Mouse (Mus musculus) brown adipose tissue, adult 24 weeks (tissue): ENCODE data around the gene Trpc7. TPM values are rescaled to one million over a fixed set of nuclear protein-coding genes. Genes with fewer than 3 reads are reported as not detected.

Source experiments
- H3K27ac ChIP-seq: fragments of 200-500 bp; replicated peaks from 2 replicates; pipeline ENCODE4 v1.5.1; 2012; ENCODE audit warnings: low read depth, mild to moderate bottlenecking, low read length
- H3K4me1 ChIP-seq: fragments of 200-500 bp; 2 replicates; pipeline ENCODE4 v1.6.1; 2012; ENCODE audit warnings: low read length, mixed read lengths; ENCODE audit not compliant: control insufficient read depth, insufficient read depth, insufficient read length
- H3K4me3 ChIP-seq: fragments of 200-500 bp; 2 replicates; pipeline ENCODE4 v1.5.1; 2012; ENCODE audit warnings: low read depth, mild to moderate bottlenecking, low read length, moderate library complexity; ENCODE audit not compliant: insufficient read depth
- polyA plus RNA-seq: library from polyadenylated mRNA; stranded (reverse); fragments of >200 nt; gene quantifications from 2 replicates; pipeline ENCODE4 v1.2.4, GENCODE M21; 2012; ENCODE audit not compliant: missing spikeins, insufficient read depth, insufficient read length

Gene Trpc7
- not detected in 2 replicates for polyA plus RNA-seq

DNA sequence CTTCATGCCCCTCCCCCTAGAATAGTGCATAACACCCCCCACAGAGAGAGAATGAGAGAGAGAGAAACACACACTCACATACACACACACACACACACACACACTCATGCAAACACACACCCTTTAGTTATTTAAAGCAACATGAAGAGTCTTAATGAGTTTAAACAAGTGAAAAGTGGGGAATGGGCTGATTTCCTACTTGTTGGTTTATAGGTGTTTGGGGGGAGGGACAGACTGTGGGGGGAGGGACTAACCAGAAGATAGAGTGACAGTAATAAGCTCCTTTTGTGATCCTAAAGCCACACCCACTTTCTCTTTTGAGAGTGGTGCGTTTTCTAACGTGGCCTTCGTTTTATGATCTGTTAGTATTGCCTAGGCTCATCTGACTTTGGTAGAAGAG, at the start of gene Trpc7:
Gene Trpc7 (minus strand): TSS at position 101 of the 400 bp plus-strand sequence.
- H3K4me1 ChIP-seq, result no peaks in the 10 kb centered on the region

DNA sequence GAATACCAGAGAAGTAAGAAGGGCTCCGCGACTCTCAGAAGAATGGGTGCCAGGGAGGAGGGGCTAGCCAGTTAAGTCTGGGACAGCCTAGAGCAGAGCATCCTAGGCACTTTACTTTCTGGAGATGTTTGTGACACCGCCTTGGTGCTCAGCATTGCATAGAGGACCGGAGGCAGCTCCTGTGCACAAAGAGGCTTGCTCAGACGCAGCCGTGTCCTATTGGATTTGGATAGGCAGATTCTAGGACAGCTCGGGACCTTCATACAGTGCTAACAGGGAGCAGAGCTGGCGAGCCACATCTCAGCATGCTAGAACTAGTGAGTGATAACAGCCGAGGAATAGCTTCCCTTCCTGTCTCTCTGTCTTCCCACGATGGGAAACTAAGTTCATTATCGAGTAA, 43.5 kb upstream of the Trpc7 start:
- Histone ChIP-seq H3K4me3 (no peak overlapping the region), H3K27ac (no peak overlapping the region), H3K4me1 (no peaks in the 10 kb centered on the region)

More for the DNA sequence above, at the start of gene Trpc7:
- H3K4me3 ChIP-seq, result no peak within 1 kb of the TSS
- no peak within 1 kb of the TSS for H3K27ac ChIP-seq

DNA sequence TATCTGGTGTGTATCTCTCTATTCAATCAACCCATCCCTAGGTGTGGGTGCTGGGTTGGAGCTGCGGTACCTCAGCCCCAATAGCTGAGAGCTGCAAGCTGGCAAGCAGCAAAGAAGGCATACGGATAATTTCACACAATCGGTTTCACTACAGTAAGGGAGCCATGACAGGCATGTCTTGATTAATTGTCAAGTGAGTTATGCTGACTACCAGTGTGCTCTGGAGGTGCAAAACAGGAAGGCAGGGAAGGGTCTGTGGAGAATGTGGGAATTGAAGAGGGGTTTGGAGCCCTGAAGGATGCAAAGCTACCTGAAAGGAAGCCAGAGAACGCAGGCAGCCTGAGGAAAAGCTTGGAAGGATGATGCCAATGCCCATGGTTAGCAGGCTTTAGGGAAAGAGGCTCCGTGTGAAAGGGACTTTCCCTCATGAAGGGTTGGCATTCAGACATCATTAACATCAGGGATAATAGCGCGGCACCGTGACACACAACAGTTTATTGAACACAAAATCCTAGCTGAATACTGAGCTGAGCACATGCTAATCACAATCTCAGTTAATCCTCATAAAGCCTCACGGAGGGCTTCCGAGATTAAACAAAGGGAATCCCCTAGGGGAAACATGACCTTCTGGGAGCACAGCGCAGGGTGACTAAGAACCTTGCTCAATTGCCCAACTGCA, 38.2 kb upstream of the Trpc7 start:
- Histone ChIP-seq H3K4me3 (no peak overlapping the region), H3K4me1 (no peaks in the 10 kb centered on the region), H3K27ac (no peak overlapping the region)

DNA sequence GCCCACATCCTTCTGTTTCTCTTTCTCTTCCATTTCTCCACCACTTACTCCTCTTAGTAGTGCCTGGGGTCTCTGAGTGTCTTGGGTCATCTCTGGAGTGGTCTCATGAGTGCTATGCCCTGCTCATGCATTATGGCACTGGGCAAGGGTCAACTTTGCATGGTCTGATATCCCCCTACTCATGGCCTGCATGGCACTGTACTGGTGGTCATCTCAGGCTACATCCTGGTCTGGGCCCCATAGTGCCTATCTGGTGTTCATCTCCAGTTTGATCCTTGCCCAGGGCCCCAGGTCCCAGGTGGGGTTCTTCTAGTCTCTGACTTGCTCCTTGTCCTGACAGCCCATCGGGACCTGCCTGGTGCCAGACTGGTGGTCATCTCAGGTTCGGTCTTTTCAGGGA, 34.6 kb upstream of the Trpc7 start:
- Histone ChIP-seq H3K4me3 (no peak overlapping the region), H3K27ac (no peak overlapping the region), H3K4me1 (no peaks in the 10 kb centered on the region)

DNA sequence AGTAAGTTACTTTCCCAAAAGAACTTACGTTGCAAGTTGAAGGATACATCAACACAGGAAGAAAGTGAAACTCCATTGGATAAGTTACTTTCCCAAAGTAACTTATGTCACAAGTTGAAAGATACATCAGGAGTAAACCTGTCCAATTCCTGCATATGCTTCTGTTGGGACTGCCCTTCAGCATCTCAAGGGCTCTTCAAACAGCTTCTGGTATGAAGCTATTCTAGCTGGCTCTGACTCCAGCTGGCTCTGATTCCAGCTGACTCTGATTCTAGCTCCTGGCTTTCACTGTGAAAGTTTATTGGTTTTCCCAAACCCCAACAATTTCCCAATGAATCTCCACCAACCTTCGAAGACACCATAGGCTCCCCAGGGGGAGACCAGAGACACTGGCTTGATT, 27.2 kb upstream of the Trpc7 start:
- no peak overlapping the region for H3K4me3 ChIP-seq
- H3K4me1 ChIP-seq, result no peaks in the 10 kb centered on the region
- no peak overlapping the region for H3K27ac ChIP-seq

DNA sequence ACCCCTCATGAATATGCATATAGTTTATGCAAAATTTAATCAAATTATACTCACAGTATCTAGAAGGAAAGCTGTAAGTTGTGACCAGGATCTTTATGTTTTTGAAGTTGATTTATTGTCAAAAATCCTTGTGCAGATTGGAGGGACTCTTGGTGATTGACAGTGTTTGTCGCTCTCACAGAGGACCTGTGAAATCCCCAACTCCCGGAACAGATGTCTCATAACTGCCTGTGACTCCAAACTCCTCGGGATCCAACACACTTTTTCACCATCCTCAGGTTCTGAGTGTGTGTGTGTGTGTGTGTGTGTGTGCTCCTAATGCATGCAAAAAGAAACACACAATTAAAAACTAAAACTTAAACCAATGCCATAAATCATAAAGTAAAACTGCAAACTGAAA, 25.5 kb upstream of the Trpc7 start:
- Histone ChIP-seq H3K4me3 (no peak overlapping the region), H3K27ac (no peak overlapping the region), H3K4me1 (no peaks in the 10 kb centered on the region)

DNA sequence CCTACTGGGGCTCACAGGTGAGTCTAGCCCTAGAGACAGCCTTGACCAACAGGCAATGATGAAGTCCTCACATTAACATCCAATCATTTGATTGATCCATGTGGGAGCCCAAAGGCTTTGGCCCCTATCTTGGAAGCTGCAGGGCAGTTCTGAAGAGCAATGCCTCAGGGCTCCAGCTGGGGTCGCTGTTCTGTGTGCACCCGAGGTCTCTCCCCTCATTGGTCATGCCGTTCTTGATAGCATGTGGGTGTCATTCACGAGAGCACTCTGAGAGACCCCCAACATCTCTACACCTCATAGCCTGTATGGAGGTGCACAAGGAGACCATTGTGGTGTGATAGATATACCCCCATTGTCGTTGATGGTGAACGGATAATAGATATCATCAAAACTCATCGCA, 18.9 kb upstream of the Trpc7 start:
- no peak overlapping the region for H3K27ac ChIP-seq

DNA sequence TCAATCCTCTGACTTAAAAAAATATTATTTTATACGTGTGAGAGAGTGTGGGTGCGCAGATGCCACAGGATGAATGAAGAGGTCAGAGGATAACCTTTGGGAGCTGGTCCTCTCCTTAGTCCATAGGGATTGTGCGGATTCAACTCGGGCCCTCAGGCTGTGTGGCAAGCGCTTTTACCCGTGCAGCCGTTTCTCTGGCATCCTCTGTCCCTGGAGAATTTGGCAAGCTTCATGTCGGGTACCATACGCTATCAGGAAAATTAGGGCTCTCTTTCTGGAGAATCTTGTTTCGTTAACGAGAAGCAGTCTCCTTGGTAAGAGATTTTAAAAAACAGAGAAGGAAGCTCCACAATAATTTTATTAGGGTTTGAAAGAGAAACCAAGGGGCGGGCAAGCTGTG, 15.3 kb upstream of the Trpc7 start:
- H3K4me1 ChIP-seq, result no peaks in the 10 kb centered on the region
- H3K4me3 ChIP-seq, result no peak overlapping the region
- H3K27ac ChIP-seq, result no peak overlapping the region

More for the DNA sequence above, 18.9 kb upstream of the Trpc7 start:
- no peaks in the 10 kb centered on the region for H3K4me1 ChIP-seq
- H3K4me3 ChIP-seq, result no peak overlapping the region

DNA sequence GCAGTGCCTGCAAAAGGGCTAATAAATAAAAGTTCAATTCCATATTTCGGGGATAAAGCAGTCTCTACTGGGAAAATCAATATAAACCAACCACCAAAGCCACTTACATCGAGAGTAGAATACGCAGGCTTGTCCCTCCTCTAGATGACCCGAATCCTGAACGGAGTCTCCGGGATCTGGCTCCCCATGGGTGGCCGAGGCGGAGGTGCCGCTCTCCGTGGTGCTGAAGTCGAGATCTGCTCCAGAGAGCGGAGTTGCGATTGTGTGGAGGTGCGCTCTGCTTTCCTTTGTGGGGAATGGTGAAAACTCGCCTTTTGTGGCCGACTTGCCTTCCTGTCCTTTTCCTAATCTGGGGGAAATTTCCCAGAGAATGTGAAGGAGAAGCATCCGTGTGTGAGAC, 407 bp downstream of the Trpc7 start:
- no peaks in the 10 kb centered on the region for H3K4me1 ChIP-seq
- H3K27ac ChIP-seq, result no peak overlapping the region

DNA sequence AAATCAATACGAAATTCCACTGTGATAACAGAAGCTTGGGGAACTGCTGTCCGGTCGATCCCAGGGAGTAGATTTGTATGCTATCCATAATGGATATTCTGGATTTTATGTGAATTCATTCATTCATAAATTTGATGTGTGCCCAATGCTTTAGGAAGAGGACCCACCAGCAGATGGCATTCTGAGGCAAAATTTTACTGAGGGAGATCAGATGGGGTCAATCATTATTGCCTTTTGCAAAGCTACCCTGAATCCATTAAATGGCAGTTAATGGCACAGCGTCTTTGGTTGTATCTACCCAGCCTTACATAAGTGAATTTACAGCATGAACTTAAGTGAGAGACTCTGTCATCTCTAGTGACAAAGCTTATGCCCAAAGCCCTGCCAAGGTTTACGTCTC, 1.2 kb downstream of the Trpc7 start:
- no peaks in the 10 kb centered on the region for H3K4me1 ChIP-seq
- H3K27ac ChIP-seq, result no peak overlapping the region
- H3K4me3 ChIP-seq, result no peak overlapping the region

More for the DNA sequence above, 407 bp downstream of the Trpc7 start:
- no peak overlapping the region for H3K4me3 ChIP-seq

DNA sequence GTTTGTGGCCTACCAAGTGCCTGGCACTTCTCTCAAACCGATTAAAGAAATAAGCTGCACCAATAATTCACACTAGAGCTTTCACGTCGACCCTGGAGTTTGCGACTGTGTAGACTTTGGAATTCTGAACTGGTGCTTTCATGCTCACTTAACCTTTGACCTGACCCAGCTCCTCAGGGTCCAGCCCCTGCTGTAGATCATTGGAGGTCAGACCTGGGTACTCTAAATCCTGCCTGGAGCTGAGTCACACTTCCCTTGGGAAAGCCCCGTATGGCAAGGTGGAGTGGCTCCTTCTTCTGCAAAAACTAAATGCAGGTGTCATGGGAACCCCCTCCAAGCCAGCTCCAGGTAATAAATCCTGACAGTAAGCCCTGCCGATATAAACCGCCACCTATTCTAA, 5.9 kb downstream of the Trpc7 start:
- H3K27ac ChIP-seq, result no peak overlapping the region

DNA sequence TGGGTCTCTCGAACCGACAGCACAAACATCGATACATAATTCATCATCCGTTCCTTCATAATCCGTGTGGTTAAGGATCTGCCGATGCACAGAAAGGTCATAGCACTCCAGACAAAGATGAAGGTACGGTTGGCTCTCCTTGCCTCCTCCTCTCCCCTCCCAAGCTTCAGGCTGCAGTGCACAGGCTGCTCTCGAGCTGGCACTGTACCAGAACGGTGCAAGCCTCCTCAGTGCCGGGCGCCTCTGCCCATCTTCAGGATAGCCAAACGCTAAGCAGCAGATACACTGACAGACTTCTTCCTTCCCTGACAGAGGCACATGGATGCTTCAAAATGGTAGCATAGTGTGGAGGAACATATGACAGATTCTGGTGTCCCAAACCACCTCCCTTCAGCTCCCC, 12.9 kb downstream of the Trpc7 start:
- no peaks in the 10 kb centered on the region for H3K4me1 ChIP-seq
- no peak overlapping the region for H3K27ac ChIP-seq
- H3K4me3 ChIP-seq, result no peak overlapping the region

More for the DNA sequence above, 5.9 kb downstream of the Trpc7 start:
- Histone ChIP-seq H3K4me3 (no peak overlapping the region), H3K4me1 (no peaks in the 10 kb centered on the region)

DNA sequence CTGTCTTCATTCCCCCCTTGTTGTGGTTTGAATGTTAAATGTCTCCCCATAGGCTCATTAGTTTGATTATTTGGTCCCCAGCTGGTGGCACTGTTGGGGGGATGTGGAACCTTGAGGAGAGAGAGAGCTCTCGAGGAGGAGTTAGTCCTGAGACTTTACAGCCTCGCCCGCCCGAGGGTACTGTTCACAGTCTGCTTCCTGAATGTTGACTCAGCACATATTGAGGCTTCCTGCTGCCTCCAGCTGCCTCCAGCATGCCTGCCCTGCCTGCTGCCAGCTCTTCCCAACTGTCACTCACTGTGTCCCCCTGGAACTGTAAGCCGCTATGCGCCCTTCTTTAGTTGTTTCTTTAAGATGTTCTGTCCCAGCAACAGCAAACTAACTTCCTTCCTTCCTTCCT, 31.2 kb downstream of the Trpc7 start:
- no peaks in the 10 kb centered on the region for H3K4me1 ChIP-seq
- no peak overlapping the region for H3K27ac ChIP-seq

DNA sequence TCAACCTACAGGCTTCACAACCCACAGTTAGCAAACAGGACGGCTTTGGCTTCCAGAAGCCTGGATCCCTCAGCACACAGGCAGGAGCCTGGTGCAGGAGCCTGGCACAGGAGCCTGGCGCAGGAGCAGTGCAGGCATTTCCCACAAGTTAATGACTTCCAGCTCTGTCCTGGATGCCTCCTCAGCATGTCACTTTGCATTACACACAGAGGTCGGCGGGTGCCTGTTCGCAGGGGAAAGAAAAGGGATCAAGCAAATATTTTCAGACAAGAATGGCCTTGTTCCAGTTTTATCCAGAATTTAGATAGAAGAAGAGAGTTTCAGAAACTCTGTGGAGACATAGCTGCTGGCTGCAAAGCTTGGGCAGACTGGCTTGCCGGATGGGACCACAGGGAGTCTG, 33.8 kb downstream of the Trpc7 start:
- Histone ChIP-seq H3K4me1 (no peaks in the 10 kb centered on the region), H3K27ac (no peak overlapping the region), H3K4me3 (no peak overlapping the region)

More for the DNA sequence above, 31.2 kb downstream of the Trpc7 start:
- H3K4me3 ChIP-seq, result no peak overlapping the region

DNA sequence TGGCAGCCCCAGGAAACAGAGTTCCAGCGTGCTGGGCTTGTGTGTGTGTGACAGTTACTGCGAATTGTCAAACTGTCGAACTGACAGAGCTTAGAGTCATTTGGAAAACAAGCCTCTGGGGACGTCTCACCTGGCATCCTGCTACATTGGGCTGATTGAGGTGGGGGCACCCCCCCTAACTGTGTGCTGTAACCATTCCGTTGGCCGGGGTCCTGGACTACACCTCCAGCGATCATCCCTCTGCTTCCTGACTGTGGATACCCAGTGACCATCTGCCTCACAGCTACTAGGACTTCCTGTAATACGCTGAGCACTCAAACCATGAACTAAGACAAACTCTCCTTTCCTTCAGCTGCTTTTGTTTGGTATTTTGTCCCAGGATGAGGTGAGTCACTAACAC, 41.3 kb downstream of the Trpc7 start:
- Histone ChIP-seq H3K27ac (no peak overlapping the region), H3K4me1 (no peaks in the 10 kb centered on the region), H3K4me3 (no peak overlapping the region)

DNA sequence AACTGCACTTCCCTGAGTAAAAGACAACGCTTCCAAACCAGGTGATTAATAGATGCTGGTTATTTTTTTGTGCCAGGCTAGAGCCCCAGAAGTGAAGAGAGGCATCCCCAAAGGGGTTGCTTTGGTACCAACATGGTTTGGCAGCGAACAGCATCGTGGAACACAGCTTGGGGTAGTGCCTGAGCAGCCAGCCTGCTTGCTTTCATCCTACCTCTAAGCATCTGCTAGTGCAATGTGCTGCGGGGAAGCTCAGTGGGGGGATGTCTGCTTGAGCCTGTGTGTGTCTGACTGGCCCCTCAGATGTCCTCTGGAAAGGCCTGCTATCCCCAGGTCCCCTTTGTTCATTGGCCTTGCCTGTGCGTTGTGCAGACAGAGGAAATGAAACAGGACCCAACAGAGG, 42.4 kb downstream of the Trpc7 start:
- H3K4me1 ChIP-seq, result no peaks in the 10 kb centered on the region
- no peak overlapping the region for H3K4me3 ChIP-seq
- no peak overlapping the region for H3K27ac ChIP-seq
